Mouse (Mus musculus) liver, embryonic 13.5 days (tissue): Measurements from ENCODE around the gene Ndst2. TPM values are rescaled to one million over a fixed set of nuclear protein-coding genes. Genes with fewer than 3 reads are reported as not detected.

Experiments used
- ATAC-seq: fragments of 200-750 bp; cut with Nextera tagmentation; 2 replicates; pipeline ENCODE4 v1.8.0; 2017; ENCODE audit warnings: low read depth, mild to moderate bottlenecking, moderate number of reproducible peaks, moderate library complexity
- DNase-seq: peaks from one replicate; pipeline ENCODE4 v3.0.0; 2022
- H3K27ac ChIP-seq: fragments of 300-500 bp; sonication (generic); 2 replicates; pipeline ENCODE4 v1.5.1; 2015; ENCODE audit warnings: moderate library complexity, mild to moderate bottlenecking, inconsistent platforms
- H3K27me3 ChIP-seq: fragments of 300-500 bp; sonication (generic); 2 replicates; pipeline ENCODE4 v1.6.1; 2015; ENCODE audit warnings: mild to moderate bottlenecking, inconsistent platforms
- H3K36me3 ChIP-seq: fragments of 300-500 bp; sonication (generic); 2 replicates; pipeline ENCODE4 v1.6.1; 2015; ENCODE audit warnings: mild to moderate bottlenecking, inconsistent platforms
- H3K4me1 ChIP-seq: fragments of 300-500 bp; sonication (generic); replicated peaks from 2 replicates; pipeline ENCODE4 v1.6.1; 2015; ENCODE audit warnings: inconsistent platforms
- H3K4me2 ChIP-seq: fragments of 300-500 bp; sonication (generic); 2 replicates; pipeline ENCODE4 v1.6.1; 2015; ENCODE audit warnings: inconsistent platforms, mild to moderate bottlenecking, moderate library complexity
- H3K4me3 ChIP-seq: fragments of 300-500 bp; sonication (generic); replicated peaks from 2 replicates; pipeline ENCODE4 v1.5.1; 2015; ENCODE audit warnings: mild to moderate bottlenecking, inconsistent platforms
- H3K9ac ChIP-seq: fragments of 300-500 bp; sonication (generic); 2 replicates; pipeline ENCODE4 v1.6.1; 2015; ENCODE audit warnings: mild to moderate bottlenecking, inconsistent platforms
- H3K9me3 ChIP-seq: fragments of 300-500 bp; sonication (generic); replicated peaks from 2 replicates; pipeline ENCODE4 v1.6.1; 2016; ENCODE audit warnings: inconsistent platforms
- WGBS: fragments of 180-500 bp; shearing (Covaris S2); methylation state at CpG from one replicate; pipeline ENCODE4 v1.1.7; 2015; ENCODE audit not compliant: insufficient replicate concordance; 5-methylcytosine and 5-hydroxymethylcytosine counted together
- polyA plus RNA-seq: library from polyadenylated mRNA; unstranded; fragments of >200 nt; fragmentation: Nextera tagmentation; extraction: Ambion mirVana; gene quantifications from 2 replicates; pipeline ENCODE4 v1.2.1, GENCODE M21; 2015

Gene Ndst2
- polyA plus RNA-seq, 1 experiment from 2014 or later, result 14.2 TPM

GRCm38 (mm10) chr14:20738511-20738910, 4.1 kb upstream of the Ndst2 start:
- DNase-seq, result no peak
- Histone ChIP-seq H3K4me1 (peaks cover 36% of the 10 kb centered on the region), H3K9me3 (no peaks in the 10 kb centered on the region), H3K9ac (no peak overlapping the region), H3K4me2 (no peak overlapping the region), H3K27me3 (no peaks in the 10 kb centered on the region), H3K36me3 (peaks cover 53% of the 10 kb centered on the region), H3K27ac (no peak overlapping the region), H3K4me3 (no peak overlapping the region)
- no peak for ATAC-seq
- 74% methylated on average over 8 of the region's 8 CpGs for WGBS

- Histone ChIP-seq H3K9ac (peak overlapping the region; percentile 24; the same call in 1 of the 2 replicates), H3K4me2 (peak overlapping the region; percentile 37)
Observed at GRCm38 (mm10) chr14:20737306-20737705, 2.9 kb upstream of the Ndst2 start.

GRCm38 (mm10) chr14:20735892-20736390, 1.6 kb upstream of the Ndst2 start:
- peaks cover 55% of the 10 kb centered on the region for H3K36me3 ChIP-seq

More at GRCm38 (mm10) chr14:20737306-20737705, 2.9 kb upstream of the Ndst2 start:
- 44% methylated on average over 14 of the region's 14 CpGs for WGBS
- Histone ChIP-seq H3K4me1 (peaks cover 46% of the 10 kb centered on the region), H3K9me3 (no peaks in the 10 kb centered on the region), H3K36me3 (peaks cover 53% of the 10 kb centered on the region), H3K27ac (peak overlapping the region; percentile 50; the same call in 1 of the 2 replicates), H3K27me3 (no peaks in the 10 kb centered on the region), H3K4me3 (peak overlapping the region; percentile 9; the same call in 1 of the 2 replicates)
- DNase-seq (peak; percentile 61), ATAC-seq (no peak)

GRCm38 (mm10) chr14:20735052-20735451, 690 bp upstream of the Ndst2 start:
- H3K36me3 ChIP-seq, result peaks cover 59% of the 10 kb centered on the region
- no peak for ATAC-seq
- no peaks in the 10 kb centered on the region for H3K9me3 ChIP-seq
- peak overlapping the region; percentile 93; the same call in 1 of the 2 replicates for H3K9ac ChIP-seq
- H3K27me3 ChIP-seq, result no peaks in the 10 kb centered on the region
- WGBS, result 42% methylated on average over 2 of the region's 2 CpGs
- H3K27ac ChIP-seq, result peak overlapping the region; percentile 95; the same call in 1 of the 2 replicates
- H3K4me2 ChIP-seq, result peak overlapping the region; percentile 94
- no peak overlapping the region for H3K4me3 ChIP-seq
- H3K4me1 ChIP-seq, result peaks cover 68% of the 10 kb centered on the region
- DNase-seq, result no peak

More at GRCm38 (mm10) chr14:20735892-20736390, 1.6 kb upstream of the Ndst2 start:
- no peak overlapping the region for H3K9ac ChIP-seq
- WGBS, result 72% methylated on average over 13 of the region's 13 CpGs
- no peaks in the 10 kb centered on the region for H3K27me3 ChIP-seq
- H3K27ac ChIP-seq, result no peak overlapping the region
- H3K4me1 ChIP-seq, result peaks cover 60% of the 10 kb centered on the region
- H3K4me3 ChIP-seq, result no peak overlapping the region
- H3K9me3 ChIP-seq, result no peaks in the 10 kb centered on the region
- H3K4me2 ChIP-seq, result no peak overlapping the region
- DNase-seq (no peak), ATAC-seq (no peak)

- peaks cover 63% of the 10 kb centered on the region for H3K36me3 ChIP-seq
- peak overlapping the region; percentile 95 for H3K27ac ChIP-seq
- WGBS, result 15% methylated on average over 12 of the region's 12 CpGs
- ATAC-seq, result peak; percentile 21; the same call in 1 of the 2 replicates
- H3K9ac ChIP-seq, result peak overlapping the region; percentile 93
- peak; percentile 66 for DNase-seq
- H3K4me1 ChIP-seq, result peaks cover 70% of the 10 kb centered on the region
- no peaks in the 10 kb centered on the region for H3K27me3 ChIP-seq
- peak overlapping the region; percentile 89 for H3K4me3 ChIP-seq
- peak overlapping the region; percentile 94 for H3K4me2 ChIP-seq
- no peaks in the 10 kb centered on the region for H3K9me3 ChIP-seq
Observed at GRCm38 (mm10) chr14:20733041-20733951, 1.1 kb downstream of the Ndst2 start.

- H3K27me3 ChIP-seq, result no peaks in the 10 kb centered on the region
- no peak for DNase-seq
- ATAC-seq, result no peak
- 81% methylated on average over 9 of the region's 9 CpGs for WGBS
- H3K9me3 ChIP-seq, result no peaks in the 10 kb centered on the region
- no peak overlapping the region for H3K4me3 ChIP-seq
- H3K4me1 ChIP-seq, result peaks cover 63% of the 10 kb centered on the region
- H3K4me2 ChIP-seq, result peak overlapping the region; percentile 94
- H3K9ac ChIP-seq, result peak overlapping the region; percentile 93; the same call in 1 of the 2 replicates
- peak overlapping the region; percentile 95; the same call in 1 of the 2 replicates for H3K27ac ChIP-seq
- peaks cover 72% of the 10 kb centered on the region for H3K36me3 ChIP-seq
Observed at GRCm38 (mm10) chr14:20730853-20731602, 3.3 kb downstream of the Ndst2 start.

GRCm38 (mm10) chr14:20729871-20730270, 4.5 kb downstream of the Ndst2 start:
- DNase-seq (no peak), ATAC-seq (no peak)
- Histone ChIP-seq H3K4me2 (no peak overlapping the region), H3K36me3 (peaks cover 75% of the 10 kb centered on the region), H3K9ac (no peak overlapping the region), H3K4me1 (peaks cover 64% of the 10 kb centered on the region), H3K4me3 (no peak overlapping the region), H3K9me3 (no peaks in the 10 kb centered on the region), H3K27me3 (no peaks in the 10 kb centered on the region), H3K27ac (0 out of 2 replicates have a peak overlapping the region, but pooled peaks have one; percentile 18)
- 87% methylated on average over 9 of the region's 9 CpGs for WGBS

GRCm38 (mm10) chr14:20725660-20726339, 8.6 kb downstream of the Ndst2 start:
- Histone ChIP-seq H3K4me1 (peaks cover 42% of the 10 kb centered on the region), H3K9me3 (no peaks in the 10 kb centered on the region), H3K9ac (peak overlapping the region; percentile 64), H3K4me3 (peak overlapping the region; percentile 27; the same call in 1 of the 2 replicates), H3K4me2 (peak overlapping the region; percentile 56), H3K36me3 (peaks cover 97% of the 10 kb centered on the region), H3K27ac (peak overlapping the region; percentile 84), H3K27me3 (no peaks in the 10 kb centered on the region)
- DNase-seq, result peak; percentile 26
- 26% methylated on average over 6 of the region's 6 CpGs for WGBS
- peak; percentile 84 for ATAC-seq

GRCm38 (mm10) chr14:20724043-20724442, 10.3 kb downstream of the Ndst2 start:
- no peak for ATAC-seq
- WGBS, result 41% methylated on average over 5 of the region's 5 CpGs

GRCm38 (mm10) chr14:20723006-20723405, 11.4 kb downstream of the Ndst2 start:
- no peak overlapping the region for H3K27ac ChIP-seq
- H3K4me1 ChIP-seq, result peaks cover 30% of the 10 kb centered on the region
- H3K36me3 ChIP-seq, result peaks cover 91% of the 10 kb centered on the region
- no peak for ATAC-seq
- no peaks in the 10 kb centered on the region for H3K27me3 ChIP-seq
- no peak overlapping the region for H3K9ac ChIP-seq
- no peaks in the 10 kb centered on the region for H3K9me3 ChIP-seq
- no peak overlapping the region for H3K4me2 ChIP-seq
- 90% methylated on average over 12 of the region's 12 CpGs for WGBS
- DNase-seq, result no peak
- no peak overlapping the region for H3K4me3 ChIP-seq

More at GRCm38 (mm10) chr14:20724043-20724442, 10.3 kb downstream of the Ndst2 start:
- Histone ChIP-seq H3K4me3 (no peak overlapping the region), H3K9ac (no peak overlapping the region), H3K27ac (no peak overlapping the region), H3K9me3 (no peaks in the 10 kb centered on the region), H3K36me3 (peaks cover 91% of the 10 kb centered on the region), H3K4me2 (no peak overlapping the region), H3K27me3 (no peaks in the 10 kb centered on the region), H3K4me1 (peaks cover 35% of the 10 kb centered on the region)
- no peak for DNase-seq
